Mouse (Mus musculus) kidney, postnatal 25 days (tissue): Measurements from ENCODE around the gene Prcc.
"Not testable (repeated sequence)": the region's sequence is repeated elsewhere in the genome, so short reads cannot be mapped to it uniquely, and the experiment has no call there.

Experiments
- DNase-seq, 2 experiments: peaks; one replicate each; pipeline ENCODE4 v3.0.0; 2021; ENCODE audit warnings: mixed read lengths in 2 of 2

The Prcc gene

GRCm38 (mm10) chr3:87905880-87906485 is 20.6 kb upstream of the Prcc start, which contains the start of gene Hdgf:
Gene Hdgf, plus strand, starts transcription at chr3:87906321.
- DNase-seq = peak; percentile 92 to 99

- no peak for DNase-seq
Measured at GRCm38 (mm10) chr3:87903821-87904220, 18.4 kb upstream of the Prcc start.

GRCm38 (mm10) chr3:87901959-87902358 is 16.6 kb upstream of the Prcc start:
- not testable (repeated sequence) for DNase-seq

GRCm38 (mm10) chr3:87901036-87901624 is 15.7 kb upstream of the Prcc start:
- DNase-seq = no peak

- no peak for DNase-seq
Measured at GRCm38 (mm10) chr3:87899776-87900175, 14.4 kb upstream of the Prcc start.

- DNase-seq = no peak
Measured at GRCm38 (mm10) chr3:87899266-87899665, 13.9 kb upstream of the Prcc start.

GRCm38 (mm10) chr3:87893367-87893905 is 8.0 kb upstream of the Prcc start:
- DNase-seq = no peak

- DNase-seq = no peak
Measured at GRCm38 (mm10) chr3:87891481-87891880, 6.1 kb upstream of the Prcc start.

- not testable (repeated sequence) for DNase-seq
Measured at GRCm38 (mm10) chr3:87887400-87887799, 2.0 kb upstream of the Prcc start.

GRCm38 (mm10) chr3:87886416-87886815 is 1.0 kb upstream of the Prcc start:
- DNase-seq = no peak

- peak; percentile 40 to 68 for DNase-seq
Measured at GRCm38 (mm10) chr3:87886004-87886365, 577 bp upstream of the Prcc start.

- DNase-seq = peak; percentile 27 to 70
Measured at GRCm38 (mm10) chr3:87884708-87885251, 628 bp downstream of the Prcc start.

GRCm38 (mm10) chr3:87884291-87884690 is 1.1 kb downstream of the Prcc start:
- no peak for DNase-seq

- DNase-seq = no peak
Measured at GRCm38 (mm10) chr3:87877730-87878129, 7.7 kb downstream of the Prcc start.

- not testable (repeated sequence) for DNase-seq
Measured at GRCm38 (mm10) chr3:87864111-87864510, 21.3 kb downstream of the Prcc start.

GRCm38 (mm10) chr3:87859813-87860212 is 25.6 kb downstream of the Prcc start:
- peak; percentile 71 to 84 for DNase-seq

GRCm38 (mm10) chr3:87857666-87858065 is 27.7 kb downstream of the Prcc start:
- no peak for DNase-seq

GRCm38 (mm10) chr3:87855936-87856335 is 29.5 kb downstream of the Prcc start:
- no peak for DNase-seq

GRCm38 (mm10) chr3:87854795-87855568 is 30.4 kb downstream of the Prcc start:
- DNase-seq = peak; percentile 60 to 63

GRCm38 (mm10) chr3:87849117-87849516 is 36.3 kb downstream of the Prcc start:
- DNase-seq = no peak

GRCm38 (mm10) chr3:87847680-87848079 is 37.7 kb downstream of the Prcc start:
- no peak for DNase-seq

GRCm38 (mm10) chr3:87846650-87847110 is 38.7 kb downstream of the Prcc start, which contains the start of gene Sh2d2a:
Gene Sh2d2a, plus strand, starts transcription at chr3:87846755.
- DNase-seq = no peak

GRCm38 (mm10) chr3:87846186-87846585 is 39.2 kb downstream of the Prcc start:
- DNase-seq = no peak
